Mouse (Mus musculus) kidney, adult 2 months (tissue): Measurements from ENCODE around the gene Crtac1.

Experiments
- CTCF ChIP-seq: fragments of 200-500 bp; conservative IDR thresholded peaks from 2 replicates; pipeline ENCODE4 v1.5.1; 2011; ENCODE audit warnings: low read depth, mild to moderate bottlenecking, control low read depth, low read length, moderate library complexity, mixed read lengths; ENCODE audit not compliant: insufficient read depth, insufficient read length
- POLR2A ChIP-seq: fragments of 200-500 bp; IDR thresholded peaks from one replicate; pipeline ENCODE4 v1.6.1; 2011; ENCODE audit warnings: low read depth, low read length, control low read depth

DNA sequence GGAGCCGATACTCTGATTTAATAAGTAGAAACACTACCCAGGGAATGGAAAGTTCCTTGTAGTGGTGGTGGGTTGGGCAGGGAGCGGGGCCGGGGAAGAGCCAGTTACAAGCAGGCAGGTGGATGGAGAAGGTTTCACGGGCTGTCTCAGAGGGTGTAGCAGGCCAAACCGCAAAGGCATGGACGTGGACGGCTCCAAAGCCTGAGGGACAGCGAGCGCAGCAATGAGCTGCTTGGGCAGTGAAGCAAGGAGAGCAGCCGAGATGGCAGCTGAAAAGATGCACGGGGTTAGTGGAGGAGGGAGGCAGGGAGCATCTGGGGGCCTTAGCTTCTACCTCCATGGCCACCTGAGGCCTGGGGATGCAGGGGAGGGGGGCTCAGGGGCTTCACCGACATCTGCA, 46.7 kb upstream of the Crtac1 start:
- TF ChIP-seq CTCF (no peak), POLR2A (no peak)
